Mouse (Mus musculus) embryonic facial prominence, embryonic 15.5 days (tissue): Measurements from ENCODE around the gene D330045A20Rik. TPM values are rescaled to one million over a fixed set of nuclear protein-coding genes. Genes with fewer than 3 reads are reported as not detected.

ENCODE experiments used
- ATAC-seq: fragments of 200-750 bp; cut with Nextera tagmentation; 2 replicates; pipeline ENCODE4 v1.8.0; 2017; ENCODE audit warnings: low read depth, moderate TSS enrichment; ENCODE audit not compliant: insufficient number of reproducible peaks, low FRiP score, low TSS enrichment
- H3K27ac ChIP-seq: fragments of 300-500 bp; sonication (generic); replicated peaks from 2 replicates; pipeline ENCODE4 v1.5.1; 2015; ENCODE audit warnings: mild to moderate bottlenecking, inconsistent platforms
- H3K27me3 ChIP-seq: fragments of 300-500 bp; sonication (generic); 2 replicates; pipeline ENCODE4 v1.6.1; 2015; ENCODE audit warnings: inconsistent platforms
- H3K36me3 ChIP-seq: fragments of 300-500 bp; sonication (generic); 2 replicates; pipeline ENCODE4 v1.6.1; 2015; ENCODE audit warnings: mild to moderate bottlenecking, inconsistent platforms
- H3K4me1 ChIP-seq: fragments of 300-500 bp; sonication (generic); 2 replicates; pipeline ENCODE4 v1.6.1; 2015; ENCODE audit warnings: inconsistent platforms
- H3K4me2 ChIP-seq: fragments of 300-500 bp; sonication (generic); replicated peaks from 2 replicates; pipeline ENCODE4 v1.6.1; 2015; ENCODE audit warnings: mild to moderate bottlenecking, inconsistent platforms
- H3K4me3 ChIP-seq: fragments of 300-500 bp; sonication (generic); replicated peaks from 2 replicates; pipeline ENCODE4 v1.5.1; 2015; ENCODE audit warnings: mild to moderate bottlenecking, inconsistent platforms
- H3K9ac ChIP-seq: fragments of 300-500 bp; sonication (generic); 2 replicates; pipeline ENCODE4 v1.6.1; 2015; ENCODE audit warnings: inconsistent platforms
- H3K9me3 ChIP-seq: fragments of 300-500 bp; sonication (generic); replicated peaks from 2 replicates; pipeline ENCODE4 v1.6.1; 2016; ENCODE audit warnings: inconsistent platforms
- WGBS: fragments of 180-500 bp; shearing (Covaris S2); methylation state at CpG from one replicate; pipeline ENCODE4 v1.1.7; 2015; 5-methylcytosine and 5-hydroxymethylcytosine counted together
- polyA plus RNA-seq: library from polyadenylated mRNA; unstranded; fragments of >200 nt; fragmentation: Nextera tagmentation; extraction: Ambion mirVana; gene quantifications from 2 replicates; pipeline ENCODE4 v1.2.1, GENCODE M21; 2015

The D330045A20Rik gene
- polyA plus RNA-seq, 1 experiment from 2014 or later, result 0.77 TPM

DNA sequence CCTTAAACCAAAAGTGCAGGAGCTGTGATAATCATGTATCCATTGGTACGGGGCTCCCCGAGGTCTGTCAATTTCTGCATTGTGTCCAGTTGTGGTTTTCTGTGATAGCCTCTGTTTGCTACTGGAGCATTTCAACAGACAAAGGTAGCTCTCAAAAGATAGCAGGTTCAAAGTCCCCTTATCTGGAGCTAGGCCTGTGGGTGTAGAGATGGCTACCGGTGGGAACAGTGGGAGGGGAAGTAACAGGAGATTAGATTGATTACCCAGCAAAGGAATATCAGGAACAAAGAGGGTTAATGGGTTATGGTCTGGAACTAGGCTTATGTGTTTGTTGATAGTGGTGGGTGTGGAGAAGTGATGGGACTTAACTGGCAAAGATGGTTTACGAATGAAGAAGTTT, 46.8 kb downstream of the D330045A20Rik start:
- Histone ChIP-seq H3K27ac (no peak overlapping the region), H3K4me2 (no peak overlapping the region), H3K4me1 (no peaks in the 10 kb centered on the region), H3K4me3 (no peak overlapping the region), H3K9ac (no peak overlapping the region), H3K27me3 (no peaks in the 10 kb centered on the region), H3K36me3 (no peaks in the 10 kb centered on the region), H3K9me3 (no peaks in the 10 kb centered on the region)
- no peak for ATAC-seq
- WGBS, result 89% methylated on average over 4 of the region's 4 CpGs

- no peaks in the 10 kb centered on the region for H3K36me3 ChIP-seq
- H3K9ac ChIP-seq, result no peak overlapping the region
- no peaks in the 10 kb centered on the region for H3K4me1 ChIP-seq
- no peak overlapping the region for H3K27ac ChIP-seq
- no peaks in the 10 kb centered on the region for H3K27me3 ChIP-seq
- H3K9me3 ChIP-seq, result no peaks in the 10 kb centered on the region
- ATAC-seq, result no peak
- H3K4me2 ChIP-seq, result no peak overlapping the region
- no peak overlapping the region for H3K4me3 ChIP-seq
Observed at GRCm38 (mm10) chrX:139529678-139530077, 49.5 kb downstream of the D330045A20Rik start.

DNA sequence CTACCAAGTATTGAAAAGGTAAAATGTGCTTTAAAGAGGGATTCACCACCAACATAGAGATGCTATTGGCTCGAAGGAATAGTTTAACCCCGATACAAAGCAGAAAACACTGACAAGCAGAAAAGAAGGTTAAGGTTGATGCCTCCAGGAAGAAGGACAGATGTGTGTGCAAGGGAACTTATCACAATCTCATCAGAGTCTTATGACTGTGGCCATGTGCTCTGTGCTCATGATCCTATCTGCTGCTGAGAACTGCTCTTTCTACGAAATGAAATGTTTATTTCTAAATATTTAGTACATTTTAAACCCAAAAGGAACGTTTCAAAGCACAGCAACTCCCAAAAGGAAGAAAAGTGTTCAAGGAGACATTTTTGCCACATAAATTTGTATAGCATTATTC, 52.1 kb downstream of the D330045A20Rik start:
- ATAC-seq, result no peak
- H3K9ac ChIP-seq, result no peak overlapping the region
- no peak overlapping the region for H3K4me2 ChIP-seq

DNA sequence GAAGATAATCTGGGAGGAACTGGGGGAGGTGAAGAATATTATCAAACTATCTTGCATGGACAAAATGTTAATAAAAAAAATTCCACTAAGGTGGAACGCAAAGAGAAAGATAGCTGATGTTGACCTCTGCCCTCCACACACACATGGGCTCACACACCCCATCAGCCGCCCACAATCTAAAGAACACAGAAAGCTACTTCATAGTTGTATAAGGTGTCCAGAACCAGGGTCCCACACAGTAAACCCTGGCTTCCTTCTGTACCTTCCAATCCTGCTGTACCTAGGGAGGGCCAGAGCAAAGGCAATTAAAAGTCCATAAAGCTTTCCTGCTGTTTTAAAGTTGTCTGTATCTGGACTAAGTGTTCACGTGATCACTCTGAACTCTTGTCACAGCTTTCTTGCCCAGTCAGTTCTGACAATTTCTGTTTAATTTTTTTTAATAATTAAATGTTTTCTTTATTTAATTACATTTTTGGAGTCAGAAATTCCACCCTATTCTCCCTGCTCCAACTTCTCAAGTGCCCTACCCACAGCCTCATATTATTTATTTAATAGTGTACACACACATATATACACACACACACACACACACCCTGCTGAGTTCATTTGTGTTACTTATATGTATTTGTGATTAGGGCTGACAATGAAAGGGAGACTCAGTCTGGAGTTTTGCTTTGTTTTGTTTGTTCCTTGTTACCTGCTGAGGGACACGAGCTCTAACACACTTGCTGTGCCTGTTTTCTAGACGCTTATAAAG, 57.7 kb downstream of the D330045A20Rik start:
- H3K9ac ChIP-seq, result no peak overlapping the region
- H3K4me1 ChIP-seq, result no peaks in the 10 kb centered on the region
- WGBS, result 79% methylated on average over 5 of the region's 5 CpGs
- no peak overlapping the region for H3K4me3 ChIP-seq
- no peaks in the 10 kb centered on the region for H3K9me3 ChIP-seq
- ATAC-seq, result no peak
- H3K4me2 ChIP-seq, result no peak overlapping the region
- H3K27ac ChIP-seq, result no peak overlapping the region
- H3K27me3 ChIP-seq, result no peaks in the 10 kb centered on the region
- H3K36me3 ChIP-seq, result no peaks in the 10 kb centered on the region

More for the DNA sequence above, 52.1 kb downstream of the D330045A20Rik start:
- no peaks in the 10 kb centered on the region for H3K4me1 ChIP-seq
- H3K36me3 ChIP-seq, result no peaks in the 10 kb centered on the region
- 74% methylated on average over 4 of the region's 4 CpGs for WGBS
- no peak overlapping the region for H3K27ac ChIP-seq
- H3K4me3 ChIP-seq, result no peak overlapping the region
- no peaks in the 10 kb centered on the region for H3K9me3 ChIP-seq
- H3K27me3 ChIP-seq, result no peaks in the 10 kb centered on the region

DNA sequence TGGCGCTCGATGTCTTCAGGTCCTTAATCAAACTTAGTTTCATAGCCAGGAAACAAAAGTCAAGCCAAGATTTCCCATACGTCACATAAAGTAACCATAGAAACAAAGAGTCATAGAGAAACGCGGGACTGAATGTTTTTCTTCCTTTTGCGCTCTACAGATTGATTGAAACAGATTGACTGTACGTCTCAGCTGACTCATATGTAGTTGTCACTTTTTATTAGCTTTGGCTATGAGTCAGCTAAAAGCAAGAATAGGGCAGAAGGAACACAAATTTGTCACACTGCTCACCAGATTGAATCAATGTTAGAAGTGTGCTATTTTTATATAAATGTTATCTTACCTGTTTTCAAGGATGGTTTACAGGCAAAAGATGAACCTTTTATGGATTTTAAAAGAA, 63.6 kb downstream of the D330045A20Rik start:
- H3K36me3 ChIP-seq, result no peaks in the 10 kb centered on the region
- no peak overlapping the region for H3K4me2 ChIP-seq
- no peak overlapping the region for H3K9ac ChIP-seq
- ATAC-seq, result no peak
- 82% methylated on average over 7 of the region's 7 CpGs for WGBS
- no peaks in the 10 kb centered on the region for H3K27me3 ChIP-seq
- H3K4me3 ChIP-seq, result no peak overlapping the region
- no peak overlapping the region for H3K27ac ChIP-seq
- H3K4me1 ChIP-seq, result no peaks in the 10 kb centered on the region
- no peaks in the 10 kb centered on the region for H3K9me3 ChIP-seq

- 77% methylated on average over 5 of the region's 5 CpGs for WGBS
- H3K9ac ChIP-seq, result no peak overlapping the region
- H3K27me3 ChIP-seq, result no peaks in the 10 kb centered on the region
- ATAC-seq, result no peak
- H3K4me2 ChIP-seq, result no peak overlapping the region
- H3K27ac ChIP-seq, result no peak overlapping the region
- no peaks in the 10 kb centered on the region for H3K4me1 ChIP-seq
- no peaks in the 10 kb centered on the region for H3K36me3 ChIP-seq
- no peaks in the 10 kb centered on the region for H3K9me3 ChIP-seq
- H3K4me3 ChIP-seq, result no peak overlapping the region
Observed at GRCm38 (mm10) chrX:139550456-139550855, 70.3 kb downstream of the D330045A20Rik start.

DNA sequence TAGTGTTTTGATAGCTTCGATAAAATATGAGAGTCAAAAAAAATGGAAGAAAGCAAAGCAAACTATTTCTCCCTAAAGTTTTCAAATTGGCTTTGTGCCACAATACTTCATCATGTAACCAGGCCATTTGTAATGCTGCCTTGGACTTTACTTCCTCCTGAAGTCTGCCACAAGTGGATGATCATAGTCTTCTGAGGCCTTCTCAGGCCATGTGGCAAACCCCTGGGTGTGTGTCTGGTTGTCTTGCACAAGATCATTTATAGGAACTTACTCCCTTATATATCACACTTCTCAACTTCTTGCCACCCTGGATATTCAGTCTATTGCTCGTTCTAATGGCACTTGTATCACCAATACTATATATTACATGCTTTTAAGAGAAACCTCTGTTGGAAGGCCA, 71.9 kb downstream of the D330045A20Rik start:
- H3K4me3 ChIP-seq, result no peak overlapping the region
- no peaks in the 10 kb centered on the region for H3K27me3 ChIP-seq
- no peak overlapping the region for H3K9ac ChIP-seq
- H3K4me2 ChIP-seq, result no peak overlapping the region
- H3K9me3 ChIP-seq, result no peaks in the 10 kb centered on the region
- no peak for ATAC-seq
- H3K27ac ChIP-seq, result no peak overlapping the region
- no peaks in the 10 kb centered on the region for H3K4me1 ChIP-seq
- H3K36me3 ChIP-seq, result no peaks in the 10 kb centered on the region
- WGBS, result 83% methylated on average over 2 of the region's 2 CpGs

DNA sequence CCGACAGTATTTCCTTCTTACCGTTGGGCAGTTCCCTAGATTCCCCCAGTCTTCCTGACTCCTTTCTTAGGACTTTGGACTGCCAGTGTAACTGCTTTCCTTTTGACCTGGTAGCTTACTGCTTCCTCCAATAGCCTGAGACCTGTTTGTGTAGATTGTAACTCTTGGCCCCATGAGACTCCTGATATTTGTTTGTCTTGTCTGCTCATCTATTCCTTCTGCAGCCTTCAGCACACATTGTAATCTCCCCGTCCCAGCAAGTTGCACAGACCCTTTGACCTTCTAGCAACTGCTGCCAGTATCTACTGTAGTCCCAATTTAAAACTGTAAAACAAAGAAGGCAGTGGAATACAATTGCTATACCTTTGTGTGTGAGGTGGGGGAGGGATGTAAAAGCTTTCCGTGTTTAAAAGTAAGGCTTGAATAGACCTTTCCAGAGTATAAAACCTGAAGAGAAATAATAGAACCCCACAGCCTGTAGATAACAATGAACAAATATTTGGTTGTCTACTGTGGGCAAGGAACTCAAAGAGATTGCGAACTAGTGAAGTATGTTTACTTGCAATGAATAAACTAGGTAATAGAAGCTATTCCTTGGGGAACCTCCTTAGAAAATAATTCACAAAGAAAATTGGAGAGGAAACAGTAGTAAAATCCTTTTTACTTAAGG, 82.2 kb downstream of the D330045A20Rik start:
- no peak overlapping the region for H3K27ac ChIP-seq
- no peaks in the 10 kb centered on the region for H3K36me3 ChIP-seq
- no peaks in the 10 kb centered on the region for H3K27me3 ChIP-seq
- H3K9ac ChIP-seq, result no peak overlapping the region
- H3K9me3 ChIP-seq, result no peaks in the 10 kb centered on the region
- 73% methylated on average over 5 of the region's 5 CpGs for WGBS
- H3K4me1 ChIP-seq, result no peaks in the 10 kb centered on the region
- no peak for ATAC-seq
- H3K4me2 ChIP-seq, result no peak overlapping the region
- H3K4me3 ChIP-seq, result no peak overlapping the region

DNA sequence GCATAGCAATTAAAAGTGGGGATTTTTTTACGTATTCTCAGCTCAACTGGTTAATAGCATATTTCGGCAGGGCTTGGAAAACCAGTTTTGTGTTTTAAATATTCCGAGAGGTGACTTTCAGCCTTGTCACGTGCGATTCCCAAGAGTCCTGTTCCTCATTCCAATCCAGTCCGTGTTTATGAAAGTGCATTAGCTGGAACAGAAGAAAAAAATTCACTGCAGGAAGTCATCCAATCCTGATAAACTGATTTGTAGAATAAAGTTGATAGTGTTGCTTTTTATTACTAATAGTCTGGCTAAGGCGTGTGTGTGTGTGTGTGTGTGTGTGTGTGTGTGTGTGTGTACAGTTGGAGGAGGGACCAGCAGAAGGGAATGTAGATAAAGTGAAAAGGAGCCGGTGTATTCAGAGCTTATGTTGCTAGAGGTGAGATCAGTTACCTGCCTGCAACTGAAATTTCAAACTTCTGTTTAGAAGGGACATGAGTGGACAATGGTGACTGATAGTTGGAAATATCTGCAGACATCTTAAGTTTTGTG, 82.8 kb downstream of the D330045A20Rik start, which contains the start of gene Rnf128:
Gene Rnf128 (plus strand): TSS at position 392 of the 537 bp plus-strand sequence.
- WGBS, result 63% methylated on average over 8 of the region's 8 CpGs
- Histone ChIP-seq H3K9ac (no peak within 1 kb of the TSS), H3K36me3 (no peaks in the 10 kb centered on the region), H3K27me3 (no peaks in the 10 kb centered on the region), H3K4me2 (no peak within 1 kb of the TSS), H3K9me3 (no peaks in the 10 kb centered on the region), H3K4me1 (no peaks in the 10 kb centered on the region), H3K27ac (no peak within 1 kb of the TSS), H3K4me3 (no peak within 1 kb of the TSS)
- ATAC-seq, result no peak

DNA sequence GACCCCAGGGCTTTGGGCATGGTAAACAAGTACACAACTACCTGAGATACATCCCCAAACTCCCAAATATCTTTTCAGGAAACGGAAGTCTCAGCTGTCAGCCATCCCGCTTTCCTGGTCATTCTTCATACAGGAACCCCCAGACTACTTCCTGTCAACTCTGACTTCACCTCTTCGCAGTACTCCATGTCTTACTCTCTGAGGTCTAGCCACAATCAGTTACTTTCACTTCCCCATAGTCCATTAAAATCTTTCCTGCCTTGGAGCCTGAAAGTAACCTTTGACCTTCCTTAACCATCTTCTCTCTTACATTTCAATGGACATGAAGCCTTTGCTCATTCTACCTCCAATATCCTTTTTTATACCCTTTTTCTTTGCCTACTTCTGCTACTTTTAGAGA, 89.9 kb downstream of the D330045A20Rik start:
- Histone ChIP-seq H3K27ac (no peak overlapping the region), H3K4me2 (no peak overlapping the region), H3K4me3 (no peak overlapping the region), H3K36me3 (no peaks in the 10 kb centered on the region), H3K9me3 (no peaks in the 10 kb centered on the region), H3K27me3 (no peaks in the 10 kb centered on the region; the same call in 1 of the 2 replicates), H3K4me1 (no peaks in the 10 kb centered on the region), H3K9ac (no peak overlapping the region)
- ATAC-seq, result no peak
- 87% methylated on average over 3 of the region's 3 CpGs for WGBS

DNA sequence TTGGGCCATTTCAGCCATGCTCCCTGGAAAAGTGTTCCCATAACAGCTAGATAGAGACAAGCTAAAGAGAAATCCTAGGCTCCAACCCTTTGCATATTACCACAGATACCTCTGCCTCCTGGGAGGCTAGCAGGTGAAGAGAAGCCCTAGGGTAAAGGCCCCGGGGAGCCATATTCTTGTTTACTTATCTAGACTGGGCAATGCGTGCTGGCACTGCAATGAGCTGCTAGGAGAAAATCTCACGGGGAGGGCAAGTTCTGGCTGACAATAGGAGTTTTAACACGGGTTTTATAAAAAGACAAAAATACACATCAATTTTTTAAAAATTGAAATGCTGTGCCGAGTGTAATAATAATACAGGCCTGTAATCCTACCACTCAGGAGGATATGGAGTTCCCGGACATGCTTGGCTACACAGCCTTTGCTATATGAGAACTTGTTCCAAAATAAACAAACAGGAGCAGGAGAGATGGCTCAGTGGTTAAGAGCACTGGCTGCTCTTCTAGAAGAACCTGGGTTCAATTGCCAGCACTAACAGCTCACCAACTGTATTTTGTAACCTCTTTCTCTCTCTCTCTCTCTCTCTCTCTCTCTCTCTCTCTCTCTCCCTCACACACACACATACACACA, 98.6 kb downstream of the D330045A20Rik start:
- Histone ChIP-seq H3K4me2 (no peak overlapping the region), H3K9ac (no peak overlapping the region), H3K9me3 (no peaks in the 10 kb centered on the region), H3K36me3 (no peaks in the 10 kb centered on the region), H3K27ac (no peak overlapping the region), H3K4me3 (no peak overlapping the region), H3K4me1 (no peaks in the 10 kb centered on the region), H3K27me3 (peaks cover 3% of the 10 kb centered on the region; the same call in 1 of the 2 replicates)
- ATAC-seq, result no peak
- 58% methylated on average over 6 of the region's 6 CpGs for WGBS
